9 mouse cellular contexts compared by ENCODE assay signal in genomic region chr11:116132366-116133333, GRCm38 (mm10). TPM values are rescaled to one million over a fixed set of nuclear protein-coding genes. Genes with fewer than 3 reads are reported as not detected.
A peak's percentile ranks its signal among the peaks of the same experiment; 100 is the strongest.
DNase-seq lines count a peak whose midpoint lies in the region; ATAC-seq and TF ChIP-seq lines count a peak whose summit lies in the region.
"Had no signal": no experiment of that assay in that cellular context is flagged by ENCODE, and none has a peak within 500 bp of the region (broad histone marks: within the 10 kb centered on the region; RNA-seq: fewer than 3 reads in every experiment).

No protein-coding gene starts in this region.

- no peak for TF ChIP-seq EP300 in ES-Bruce4 (IDR thresholded peaks at IDR 0.05; ENCODE audit: insufficient read depth, low read depth, low read length)

- no peaks in the 10 kb centered on the region for H3K9me3 ChIP-seq in ES-Bruce4 (replicated peaks; ENCODE audit: control insufficient read depth, insufficient read depth, low read length, poor library complexity, severe bottlenecking)
- no peaks in the 10 kb centered on the region for H3K9me3 ChIP-seq in midbrain, embryonic 15.5 days
- H3K9me3 ChIP-seq: forebrain, embryonic 10.5 days had no signal

- peak; percentile 56 for DNase-seq in CD4-positive, CD25-positive, alpha-beta regulatory T cell, adult 2 months (ENCODE audit: low read depth, low spot score)
- no peak for DNase-seq in layer of hippocampus, adult 2 months (ENCODE audit: low spot score in 2 of 2)
- no peak for DNase-seq in layer of hippocampus, postnatal 14 days (ENCODE audit: low spot score in 2 of 2)
- no peak for DNase-seq in right cerebral cortex, postnatal 14 days

- TF ChIP-seq POLR2A in ES-Bruce4 (IDR thresholded peaks at IDR 0.05; ENCODE audit: insufficient read depth, low read length), result no peak
- TF ChIP-seq POLR2A in embryonic fibroblast, embryonic 13.5 days (IDR thresholded peaks at IDR 0.05; ENCODE audit: low read depth, low read length), result no peak

- no peaks in the 10 kb centered on the region for H3K27me3 ChIP-seq in ES-Bruce4 (ENCODE audit: control insufficient read depth, insufficient read depth, low read length, poor library complexity, severe bottlenecking)
- no peaks in the 10 kb centered on the region for H3K27me3 ChIP-seq in midbrain, embryonic 15.5 days (replicated peaks)

- no peak overlapping the region for H3K4me3 ChIP-seq in layer of hippocampus, adult 2 months
- no peak overlapping the region for H3K4me3 ChIP-seq in ES-Bruce4 (ENCODE audit: low read depth, low read length)
- H3K4me3 ChIP-seq in embryonic fibroblast, embryonic 13.5 days (ENCODE audit: insufficient read depth, low read length), result no peak overlapping the region
- no peak overlapping the region for H3K4me3 ChIP-seq in midbrain, embryonic 15.5 days
- H3K4me3 ChIP-seq: forebrain, embryonic 10.5 days had no signal

- peak; percentile 48 for TF ChIP-seq CTCF in layer of hippocampus, adult 2 months (conservative IDR thresholded peaks at IDR 0.05)
- TF ChIP-seq CTCF in ES-Bruce4 (IDR thresholded peaks at IDR 0.05; ENCODE audit: low read depth, low read length), result peak; percentile 57
- peak; percentile 35; the same call in 1 of the 2 replicates for TF ChIP-seq CTCF in embryonic fibroblast, embryonic 13.5 days (IDR thresholded peaks at IDR 0.05; ENCODE audit: borderline replicate concordance, insufficient read depth, low read length)

- H3K4me2 ChIP-seq in midbrain, embryonic 15.5 days, result no peak overlapping the region

- H3K4me1 ChIP-seq in ES-Bruce4 (ENCODE audit: control insufficient read depth, insufficient read depth, low read length), result no peaks in the 10 kb centered on the region
- H3K4me1 ChIP-seq in embryonic fibroblast, embryonic 13.5 days (ENCODE audit: control insufficient read depth, insufficient read depth, low read length), result peaks cover 3% of the 10 kb centered on the region; the same call in 1 of the 2 replicates
- peaks cover 29% of the 10 kb centered on the region for H3K4me1 ChIP-seq in midbrain, embryonic 15.5 days

- no peak overlapping the region for H3K27ac ChIP-seq in layer of hippocampus, adult 2 months
- H3K27ac ChIP-seq in ES-Bruce4 (ENCODE audit: insufficient read depth, low read length), result no peak overlapping the region
- no peak overlapping the region for H3K27ac ChIP-seq in embryonic fibroblast, embryonic 13.5 days (ENCODE audit: insufficient read depth, low read length)
- no peak overlapping the region for H3K27ac ChIP-seq in midbrain, embryonic 15.5 days

- 87% methylated on average over 16 of the region's 16 CpGs for WGBS in midbrain, embryonic 15.5 days

- H3K36me3 ChIP-seq in ES-Bruce4 (ENCODE audit: control insufficient read depth, insufficient read depth, low read length, poor library complexity, severe bottlenecking), result peaks cover 11% of the 10 kb centered on the region
- peaks cover 5% of the 10 kb centered on the region; the same call in 1 of the 2 replicates for H3K36me3 ChIP-seq in midbrain, embryonic 15.5 days (replicated peaks)

- no peak for ATAC-seq in CD4-positive, CD25-positive, alpha-beta regulatory T cell, adult 4 months
- ATAC-seq in midbrain, embryonic 15.5 days (replicated peaks), result no peak

- no peak overlapping the region for H3K9ac ChIP-seq in ES-Bruce4 (ENCODE audit: low read depth, poor library complexity, severe bottlenecking)
- H3K9ac ChIP-seq in midbrain, embryonic 15.5 days, result no peak overlapping the region

RNA-seq across cellular contexts. Expression of gene Trim65, which starts 1.7 kb away (rescaled TPM):
- polyA plus RNA-seq in CD4-positive, CD25-positive, alpha-beta regulatory T cell, adult 4 months (2017; shearing (Covaris generic)), result 10 to 100 TPM; 14.4 to 17.9 TPM
- total RNA-seq in layer of hippocampus, adult 2 months (2021), result 1 to 10 TPM; 6.9 to 7.7 TPM
- 1 to 10 TPM; 6.0 to 6.6 TPM for total RNA-seq in layer of hippocampus, postnatal 14 days (2021)
- polyA plus RNA-seq in ES-Bruce4 (2011; ENCODE audit: insufficient read depth, insufficient read length, low read depth, missing spikeins), result 0.78 and 1.2 TPM in 2 replicates
- polyA plus RNA-seq in embryonic fibroblast, embryonic 13.5 days (2011; ENCODE audit: insufficient read length, low read depth, missing spikeins), result 2.8 and 2.9 TPM in 2 replicates
- 2.7 and 3.1 TPM in 2 replicates for polyA plus RNA-seq in midbrain, embryonic 15.5 days (2015; fragmentation: Nextera tagmentation; extraction: Ambion mirVana)

RNA-seq across cellular contexts. Expression of gene Trim47, which starts 5.6 kb away (rescaled TPM):
- polyA plus RNA-seq in CD4-positive, CD25-positive, alpha-beta regulatory T cell, adult 4 months (2017; shearing (Covaris generic)), result not detected
- 1 to 10 TPM; 4.6 to 7.2 TPM for total RNA-seq in layer of hippocampus, adult 2 months (2021)
- total RNA-seq in layer of hippocampus, postnatal 14 days (2021), result 1 to 10 TPM; 5.7 to 7.8 TPM
- 3.9 and 7.1 TPM in 2 replicates for polyA plus RNA-seq in ES-Bruce4 (2011; ENCODE audit: insufficient read depth, insufficient read length, low read depth, missing spikeins)
- polyA plus RNA-seq in embryonic fibroblast, embryonic 13.5 days (2011; ENCODE audit: insufficient read length, low read depth, missing spikeins), result 21.5 and 25.1 TPM in 2 replicates
- polyA plus RNA-seq in midbrain, embryonic 15.5 days (2015; fragmentation: Nextera tagmentation; extraction: Ambion mirVana), result 10.5 and 12.2 TPM in 2 replicates

RNA-seq across cellular contexts. Expression of gene Mrpl38, which starts 6.0 kb away (rescaled TPM):
- polyA plus RNA-seq in CD4-positive, CD25-positive, alpha-beta regulatory T cell, adult 4 months (2017; shearing (Covaris generic)), result 10 to 100 TPM; 22.7 to 25.5 TPM
- 10 to 100 TPM; 64.6 to 66.8 TPM for total RNA-seq in layer of hippocampus, adult 2 months (2021)
- total RNA-seq in layer of hippocampus, postnatal 14 days (2021), result 10 to 100 TPM; 55.3 to 63.7 TPM
- 69.3 and 71.6 TPM in 2 replicates for polyA plus RNA-seq in ES-Bruce4 (2011; ENCODE audit: insufficient read depth, insufficient read length, low read depth, missing spikeins)
- 31.6 and 32.5 TPM in 2 replicates for polyA plus RNA-seq in embryonic fibroblast, embryonic 13.5 days (2011; ENCODE audit: insufficient read length, low read depth, missing spikeins)
- polyA plus RNA-seq in midbrain, embryonic 15.5 days (2015; fragmentation: Nextera tagmentation; extraction: Ambion mirVana), result 81.7 and 85.1 TPM in 2 replicates

RNA-seq across cellular contexts. Expression of gene Fbf1, which starts 35.3 kb away (rescaled TPM):
- 1 to 10 TPM; 2.8 to 5.2 TPM for polyA plus RNA-seq in CD4-positive, CD25-positive, alpha-beta regulatory T cell, adult 4 months (2017; shearing (Covaris generic))
- total RNA-seq in layer of hippocampus, adult 2 months (2021), result 10 to 100 TPM; 91.6 to 96.4 TPM
- 100 to 1,000 TPM in 1 of 2 experiments, 10 to 100 TPM in 1; 87.9 to 102 TPM for total RNA-seq in layer of hippocampus, postnatal 14 days (2021)
- 26.2 and 29.5 TPM in 2 replicates for polyA plus RNA-seq in ES-Bruce4 (2011; ENCODE audit: insufficient read depth, insufficient read length, low read depth, missing spikeins)
- polyA plus RNA-seq in embryonic fibroblast, embryonic 13.5 days (2011; ENCODE audit: insufficient read length, low read depth, missing spikeins), result 34.5 and 42.3 TPM in 2 replicates
- 69.2 and 78.4 TPM in 2 replicates for polyA plus RNA-seq in midbrain, embryonic 15.5 days (2015; fragmentation: Nextera tagmentation; extraction: Ambion mirVana)

RNA-seq across cellular contexts. Expression of gene Wbp2, which starts 45.9 kb away (rescaled TPM):
- polyA plus RNA-seq in CD4-positive, CD25-positive, alpha-beta regulatory T cell, adult 4 months (2017; shearing (Covaris generic)), result 100 to 1,000 TPM; 133 to 265 TPM
- total RNA-seq in layer of hippocampus, adult 2 months (2021), result 100 to 1,000 TPM; 417 to 440 TPM
- 100 to 1,000 TPM; 287 to 295 TPM for total RNA-seq in layer of hippocampus, postnatal 14 days (2021)
- polyA plus RNA-seq in ES-Bruce4 (2011; ENCODE audit: insufficient read depth, insufficient read length, low read depth, missing spikeins), result 179 and 198 TPM in 2 replicates
- 55.1 and 63.8 TPM in 2 replicates for polyA plus RNA-seq in embryonic fibroblast, embryonic 13.5 days (2011; ENCODE audit: insufficient read length, low read depth, missing spikeins)
- polyA plus RNA-seq in midbrain, embryonic 15.5 days (2015; fragmentation: Nextera tagmentation; extraction: Ambion mirVana), result 165 and 173 TPM in 2 replicates
